Mouse (Mus musculus): ENCODE data around the gene 1700016H13Rik. TPM values are rescaled to one million over a fixed set of nuclear protein-coding genes. Genes with fewer than 3 reads are reported as not detected.

Gene 1700016H13Rik
- polyA plus RNA-seq, 1 experiment from 2014 or later = 0.34 TPM

GRCm38 (mm10) chr5:103691624-103692530 is 36.1 kb upstream of the 1700016H13Rik start, which contains the start of gene Aff1:
Gene Aff1 (plus strand): TSS chr5:103692374.
- Histone ChIP-seq H3K4me1 (replicated peaks; ENCODE audit: control insufficient read depth, insufficient read depth) (0 out of 2 replicates have a peak, but pooled peaks cover 3% of the 10 kb centered on the region), H3K4me3 (ENCODE audit: low read depth, low read length) (peak within 1 kb of the TSS; percentile 79), H3K4me2 (replicated peaks; ENCODE audit: low read depth) (peak within 1 kb of the TSS; percentile 100), H3K27me3 (ENCODE audit: control insufficient read depth, insufficient read depth, low read length) (no peaks in the 10 kb centered on the region), H3K9me3 (ENCODE audit: control insufficient read depth, low read length) (no peaks in the 10 kb centered on the region), H3K9ac (ENCODE audit: low read length) (peak within 1 kb of the TSS; percentile 76), H3K36me3 (ENCODE audit: control insufficient read depth, insufficient read depth, low read length) (no peaks in the 10 kb centered on the region), H3K27ac (replicated peaks) (peak within 1 kb of the TSS; percentile 80)
- ATAC-seq (ENCODE audit: low FRiP score, low TSS enrichment) (peak; percentile 96), DNase-seq (ENCODE audit: low spot score) (peak; percentile 95)
- TF ChIP-seq EP300 (optimal IDR thresholded peaks at IDR 0.05) = no peak
- peak; percentile 9; the same call in 1 of the 2 replicates for TF ChIP-seq CTCF (IDR thresholded peaks at IDR 0.05; ENCODE audit: low read depth)
- WGBS = 3% methylated on average over 50 of the region's 50 CpGs

- Histone ChIP-seq H3K4me3 (ENCODE audit: low read depth, low read length) (peak overlapping the region; percentile 79; the same call in 1 of the 2 replicates), H3K36me3 (ENCODE audit: control insufficient read depth, insufficient read depth, low read length) (no peaks in the 10 kb centered on the region), H3K4me1 (replicated peaks; ENCODE audit: control insufficient read depth, insufficient read depth) (0 out of 2 replicates have a peak, but pooled peaks cover 3% of the 10 kb centered on the region), H3K27ac (replicated peaks) (no peak overlapping the region), H3K9me3 (ENCODE audit: control insufficient read depth, low read length) (no peaks in the 10 kb centered on the region), H3K4me2 (replicated peaks; ENCODE audit: low read depth) (peak overlapping the region; percentile 100; the same call in 1 of the 2 replicates), H3K27me3 (ENCODE audit: control insufficient read depth, insufficient read depth, low read length) (no peaks in the 10 kb centered on the region), H3K9ac (ENCODE audit: low read length) (no peak overlapping the region)
- ATAC-seq (ENCODE audit: low FRiP score, low TSS enrichment) (no peak), DNase-seq (ENCODE audit: low spot score) (no peak)
- no peak for TF ChIP-seq EP300 (optimal IDR thresholded peaks at IDR 0.05)
- peak; percentile 53 for TF ChIP-seq CTCF (IDR thresholded peaks at IDR 0.05; ENCODE audit: low read depth)
Observed at GRCm38 (mm10) chr5:103691171-103691570, 35.4 kb upstream of the 1700016H13Rik start.

GRCm38 (mm10) chr5:103690190-103690589 is 34.4 kb upstream of the 1700016H13Rik start:
- ATAC-seq (ENCODE audit: low FRiP score, low TSS enrichment) = no peak
- 82% methylated on average over 8 of the region's 8 CpGs for WGBS
- TF ChIP-seq EP300 (optimal IDR thresholded peaks at IDR 0.05) (no peak), CTCF (IDR thresholded peaks at IDR 0.05; ENCODE audit: low read depth) (no peak)
- no peak overlapping the region for H3K9ac ChIP-seq (ENCODE audit: low read length)
- no peaks in the 10 kb centered on the region for H3K9me3 ChIP-seq (ENCODE audit: control insufficient read depth, low read length)
- H3K4me3 ChIP-seq (ENCODE audit: low read depth, low read length) = no peak overlapping the region
- 0 out of 2 replicates have a peak, but pooled peaks cover 3% of the 10 kb centered on the region for H3K4me1 ChIP-seq (replicated peaks; ENCODE audit: control insufficient read depth, insufficient read depth)
- no peaks in the 10 kb centered on the region for H3K27me3 ChIP-seq (ENCODE audit: control insufficient read depth, insufficient read depth, low read length)
- H3K4me2 ChIP-seq (replicated peaks; ENCODE audit: low read depth) = no peak overlapping the region
- no peak for DNase-seq (ENCODE audit: low spot score)
- no peaks in the 10 kb centered on the region for H3K36me3 ChIP-seq (ENCODE audit: control insufficient read depth, insufficient read depth, low read length)
- no peak overlapping the region for H3K27ac ChIP-seq (replicated peaks)

- no peak overlapping the region for H3K9ac ChIP-seq (ENCODE audit: low read length)
- H3K4me1 ChIP-seq (replicated peaks; ENCODE audit: control insufficient read depth, insufficient read depth) = 0 out of 2 replicates have a peak, but pooled peaks cover 3% of the 10 kb centered on the region
- H3K4me3 ChIP-seq (ENCODE audit: low read depth, low read length) = no peak overlapping the region
- no peaks in the 10 kb centered on the region for H3K36me3 ChIP-seq (ENCODE audit: control insufficient read depth, insufficient read depth, low read length)
- no peaks in the 10 kb centered on the region for H3K27me3 ChIP-seq (ENCODE audit: control insufficient read depth, insufficient read depth, low read length)
- TF ChIP-seq EP300 (optimal IDR thresholded peaks at IDR 0.05) (no peak), CTCF (IDR thresholded peaks at IDR 0.05; ENCODE audit: low read depth) (no peak)
- DNase-seq (ENCODE audit: low spot score) (no peak), ATAC-seq (ENCODE audit: low FRiP score, low TSS enrichment) (no peak)
- H3K27ac ChIP-seq (replicated peaks) = no peak overlapping the region
- no peaks in the 10 kb centered on the region for H3K9me3 ChIP-seq (ENCODE audit: control insufficient read depth, low read length)
- no peak overlapping the region for H3K4me2 ChIP-seq (replicated peaks; ENCODE audit: low read depth)
- 77% methylated on average over 5 of the region's 5 CpGs for WGBS
Observed at GRCm38 (mm10) chr5:103689645-103690044, 33.8 kb upstream of the 1700016H13Rik start.

- Histone ChIP-seq H3K4me2 (replicated peaks; ENCODE audit: low read depth) (no peak overlapping the region), H3K27ac (replicated peaks) (no peak overlapping the region), H3K4me1 (replicated peaks; ENCODE audit: control insufficient read depth, insufficient read depth) (no peaks in the 10 kb centered on the region), H3K4me3 (ENCODE audit: low read depth, low read length) (no peak overlapping the region), H3K9me3 (ENCODE audit: control insufficient read depth, low read length) (no peaks in the 10 kb centered on the region), H3K9ac (ENCODE audit: low read length) (no peak overlapping the region), H3K27me3 (ENCODE audit: control insufficient read depth, insufficient read depth, low read length) (no peaks in the 10 kb centered on the region), H3K36me3 (ENCODE audit: control insufficient read depth, insufficient read depth, low read length) (no peaks in the 10 kb centered on the region)
- DNase-seq (ENCODE audit: low spot score) (no peak), ATAC-seq (ENCODE audit: low FRiP score, low TSS enrichment) (peak; percentile 28; the same call in 1 of the 2 replicates)
- TF ChIP-seq EP300 (optimal IDR thresholded peaks at IDR 0.05) = no peak
- no peak for TF ChIP-seq CTCF (IDR thresholded peaks at IDR 0.05; ENCODE audit: low read depth)
- WGBS = 38% methylated on average over 3 of the region's 3 CpGs
Observed at GRCm38 (mm10) chr5:103681824-103682223, 26.0 kb upstream of the 1700016H13Rik start.

- Histone ChIP-seq H3K9me3 (ENCODE audit: control insufficient read depth, low read length) (no peaks in the 10 kb centered on the region), H3K27me3 (ENCODE audit: control insufficient read depth, insufficient read depth, low read length) (no peaks in the 10 kb centered on the region), H3K4me2 (replicated peaks; ENCODE audit: low read depth) (no peak overlapping the region), H3K9ac (ENCODE audit: low read length) (no peak overlapping the region), H3K4me3 (ENCODE audit: low read depth, low read length) (no peak overlapping the region), H3K27ac (replicated peaks) (no peak overlapping the region), H3K4me1 (replicated peaks; ENCODE audit: control insufficient read depth, insufficient read depth) (no peaks in the 10 kb centered on the region), H3K36me3 (ENCODE audit: control insufficient read depth, insufficient read depth, low read length) (no peaks in the 10 kb centered on the region)
- DNase-seq (ENCODE audit: low spot score) = peak; percentile 77
- no peak for TF ChIP-seq EP300 (optimal IDR thresholded peaks at IDR 0.05)
- TF ChIP-seq CTCF (IDR thresholded peaks at IDR 0.05; ENCODE audit: low read depth) = peak; percentile 95
- ATAC-seq (ENCODE audit: low FRiP score, low TSS enrichment) = 0 out of 2 replicates have a peak, but pooled peaks have one; percentile 18
- 47% methylated on average over 4 of the region's 4 CpGs for WGBS
Observed at GRCm38 (mm10) chr5:103680381-103680780, 24.6 kb upstream of the 1700016H13Rik start.

All from stomach, postnatal 0 days (tissue).